Mouse (Mus musculus): ENCODE data around the gene Dact3.

GRCm38 (mm10) chr7:16847507-16847906 is 27.6 kb upstream of the Dact3 start:
- TF ChIP-seq CTCF (IDR thresholded peaks at IDR 0.05; ENCODE audit: extremely low read depth, insufficient read depth, insufficient read length, insufficient replicate concordance) (no peak), POLR2A (IDR thresholded peaks at IDR 0.05; ENCODE audit: low read depth, low read length) (no peak)

Data from spleen, adult 2 months (tissue).